Mouse (Mus musculus) layer of hippocampus, adult 11-12 months (tissue): ENCODE measurements at regions not wholly inside any gene's neighbourhood (a gene's known extent, or its start where the extent isn't known, plus 50 kb on each side); places are given as distances from the start of the nearest gene placed in this dataset.

ENCODE experiments used
- DNase-seq: peaks from one replicate; pipeline ENCODE4 v3.0.0; 2022; ENCODE audit warnings: low spot score

DNA sequence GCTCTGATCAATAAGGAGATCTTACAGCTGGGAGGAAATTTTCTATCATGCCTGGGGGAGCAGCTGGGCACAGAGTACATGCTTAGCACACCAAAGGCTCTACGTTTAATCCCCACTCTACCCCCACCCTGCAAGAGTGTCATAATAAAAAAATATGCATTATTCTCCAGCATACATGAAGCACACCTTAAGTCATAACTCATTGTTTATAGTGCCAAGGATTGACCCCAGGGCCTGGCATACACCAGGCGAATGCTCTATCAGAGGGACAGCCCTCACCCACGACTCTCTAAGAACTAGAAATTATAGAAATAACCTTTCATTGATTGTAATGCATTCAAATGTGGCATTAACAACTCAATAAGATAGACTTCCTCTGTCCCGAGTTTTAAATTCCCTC lies 59.4 kb upstream of the Ppp2r5c start:
- DNase-seq = no peak

DNA sequence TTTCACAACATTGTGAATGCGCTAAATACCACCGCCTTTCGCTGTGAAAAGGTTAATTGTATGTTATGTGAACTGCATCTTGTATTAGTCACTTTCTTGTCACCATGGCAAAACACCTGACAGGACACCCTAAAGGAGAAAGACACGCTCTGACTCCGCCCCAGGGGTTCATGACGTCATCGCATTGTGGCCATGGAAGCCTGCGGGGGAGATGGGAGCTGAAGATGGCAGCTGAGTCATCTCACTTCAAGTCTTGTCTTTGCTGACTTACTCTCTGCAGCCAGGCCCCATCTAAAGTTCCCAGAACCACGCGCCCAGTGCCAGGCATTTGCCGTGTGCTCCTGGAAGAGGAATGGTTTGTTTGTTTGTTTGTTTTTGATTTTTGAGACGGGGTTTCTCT lies 57.5 kb upstream of the Ppp2r5c start:
- no peak for DNase-seq

DNA sequence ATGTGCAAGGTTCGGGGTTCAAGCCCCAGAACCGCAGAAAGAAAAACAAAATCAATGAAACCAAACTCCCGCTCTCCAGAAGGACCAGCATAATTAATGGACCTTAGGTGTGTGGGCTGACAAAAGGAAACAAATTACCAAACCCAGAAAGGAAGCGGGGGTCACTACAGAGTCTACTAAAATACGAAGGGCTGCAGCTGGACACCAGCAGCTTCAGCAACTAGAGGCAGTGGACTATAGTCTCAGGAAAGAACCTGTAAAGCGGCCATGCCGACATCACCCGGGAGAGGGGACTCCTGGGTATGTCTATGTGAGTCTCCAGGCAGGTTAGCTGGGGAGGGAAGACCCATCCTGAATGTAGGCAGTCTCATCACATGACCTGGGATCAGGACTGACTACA lies 55.5 kb upstream of the Ppp2r5c start:
- DNase-seq = no peak

DNA sequence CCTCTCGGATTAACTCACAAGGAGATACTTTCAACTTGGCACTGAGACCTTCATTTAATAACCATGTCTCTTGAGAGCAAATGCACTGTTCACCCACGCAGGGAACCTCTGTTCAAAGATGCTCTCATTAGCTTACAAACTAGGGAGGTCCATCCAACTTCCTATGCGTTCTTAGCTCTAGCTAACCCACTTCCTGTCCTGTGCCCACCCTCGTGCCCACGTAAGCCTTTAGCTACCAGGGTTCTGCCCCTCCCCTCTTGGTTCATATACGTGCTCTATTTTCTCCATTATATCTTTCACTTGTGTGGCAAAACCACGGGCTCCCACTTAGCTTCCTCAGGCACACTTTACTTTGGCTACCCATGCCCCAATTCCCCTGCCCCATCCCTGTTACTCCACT lies 53.4 kb upstream of the Ppp2r5c start:
- no peak for DNase-seq
